Mouse (Mus musculus) liver, embryonic 14.5 days (tissue): ENCODE results near the gene Rnf19b.

ENCODE experiments used
- CTCF ChIP-seq: IDR thresholded peaks from 2 replicates; pipeline ENCODE4 v1.5.1; 2016; ENCODE audit warnings: antibody characterized with exemption, low read depth, control low read depth
- EP300 ChIP-seq: IDR thresholded peaks from 2 replicates; pipeline ENCODE4 v1.6.1; 2016; ENCODE audit warnings: antibody characterized with exemption, low read depth

- TF ChIP-seq EP300 (no peak), CTCF (no peak)
These were observed 64.0 kb downstream of the Rnf19b start for GRCm38 (mm10) chr4:129122107-129122506.
